Mouse (Mus musculus) ES-E14 (cell line): ENCODE results near the gene Spdya.
"Not testable (repeated sequence)": the region's sequence is repeated elsewhere in the genome, so short reads cannot be mapped to it uniquely, and the experiment has no call there.

Experiments
- HCFC1 ChIP-seq: IDR thresholded peaks from 2 replicates; pipeline ENCODE4 v1.6.1; 2012; ENCODE audit warnings: low read length, inconsistent platforms, borderline replicate concordance; ENCODE audit not compliant: insufficient read depth
- MAFK ChIP-seq: IDR thresholded peaks from 2 replicates; pipeline ENCODE4 v1.6.1; 2014; ENCODE audit warnings: mild to moderate bottlenecking, low read depth, low read length, inconsistent platforms; ENCODE audit not compliant: insufficient read depth
- ZC3H11A ChIP-seq: IDR thresholded peaks from 2 replicates; pipeline ENCODE4 v1.6.1; 2012; ENCODE audit warnings: low read depth, mild to moderate bottlenecking, inconsistent platforms, low read length, borderline replicate concordance
- ZNF384 ChIP-seq: IDR thresholded peaks from 2 replicates; pipeline ENCODE4 v1.6.1; 2012; ENCODE audit warnings: low read depth, low read length, inconsistent platforms

- TF ChIP-seq ZNF384, MAFK, ZC3H11A, HCFC1: not testable (repeated sequence)
These were observed 16.3 kb upstream of the Spdya start for GRCm38 (mm10) chr17:71535595-71535994.
